In genomic region chr6:5255291-5255690, GRCm38 (mm10) we compare ENCODE assay signal across 8 mouse cellular contexts. TPM values are rescaled to one million over a fixed set of nuclear protein-coding genes. Genes with fewer than 3 reads are reported as not detected.
DNase-seq lines count a peak whose midpoint lies in the region; ATAC-seq and TF ChIP-seq lines count a peak whose summit lies in the region.

No protein-coding gene starts in this region.

- H3K4me3 ChIP-seq in megakaryocyte, embryonic 14.5 days (replicated peaks) = peak overlapping the region; percentile 90
- peak overlapping the region; percentile 5; the same call in 1 of the 2 replicates for H3K4me3 ChIP-seq in hindbrain, embryonic 16.5 days (ENCODE audit: low read length)
- peak overlapping the region; percentile 75 for H3K4me3 ChIP-seq in small intestine, adult 2 months (ENCODE audit: low read depth, low read length)

- H3K4me1 ChIP-seq in megakaryocyte, embryonic 14.5 days = peaks cover 32% of the 10 kb centered on the region
- H3K4me1 ChIP-seq in hindbrain, embryonic 16.5 days (ENCODE audit: control insufficient read depth, insufficient read depth, low read depth, low read length) = no peaks in the 10 kb centered on the region
- H3K4me1 ChIP-seq in small intestine, adult 2 months (ENCODE audit: control insufficient read depth, insufficient read depth, insufficient read length, low read length) = peaks cover 4% of the 10 kb centered on the region; the same call in 1 of the 2 replicates

- no peaks in the 10 kb centered on the region for H3K9me3 ChIP-seq in megakaryocyte, embryonic 14.5 days
- no peaks in the 10 kb centered on the region for H3K9me3 ChIP-seq in hindbrain, embryonic 16.5 days (ENCODE audit: control insufficient read depth, low read length)

- 55% methylated on average over 6 of the region's 6 CpGs for WGBS in hindbrain, embryonic 16.5 days
- WGBS in small intestine, adult 2 months = 17% methylated on average over 6 of the region's 6 CpGs

- no peak overlapping the region for H3K9ac ChIP-seq in hindbrain, embryonic 16.5 days (ENCODE audit: low read depth, low read length)

- no peak for TF ChIP-seq POLR2A in small intestine, adult 2 months (IDR thresholded peaks at IDR 0.05; ENCODE audit: low read depth, low read length)

- no peak for ATAC-seq in megakaryocyte, adult 5-6 weeks (ENCODE audit: poor library complexity, severe bottlenecking)
- no peak for ATAC-seq in hindbrain, embryonic 16.5 days
- ATAC-seq in megakaryocyte progenitor cell, adult 5-6 weeks (replicated peaks; ENCODE audit: poor library complexity) = no peak

- TF ChIP-seq CTCF in small intestine, adult 2 months (IDR thresholded peaks at IDR 0.05; ENCODE audit: extremely low read depth, insufficient read length, insufficient replicate concordance, low read depth, low read length) = no peak

- H3K4me2 ChIP-seq in hindbrain, embryonic 16.5 days (ENCODE audit: low read length) = peak overlapping the region; percentile 26

- H3K27me3 ChIP-seq in megakaryocyte, embryonic 14.5 days (replicated peaks) = no peaks in the 10 kb centered on the region
- H3K27me3 ChIP-seq in hindbrain, embryonic 16.5 days (replicated peaks; ENCODE audit: control insufficient read depth, insufficient read depth, low read length) = no peaks in the 10 kb centered on the region
- no peaks in the 10 kb centered on the region for H3K27me3 ChIP-seq in small intestine, adult 2 months (ENCODE audit: control insufficient read depth, insufficient read depth, low read length)

- H3K36me3 ChIP-seq in megakaryocyte, embryonic 14.5 days (replicated peaks; ENCODE audit: low read length) = peaks cover 39% of the 10 kb centered on the region
- no peaks in the 10 kb centered on the region for H3K36me3 ChIP-seq in hindbrain, embryonic 16.5 days (ENCODE audit: control insufficient read depth, insufficient read depth, low read length)
- H3K36me3 ChIP-seq in small intestine, adult 2 months (ENCODE audit: control insufficient read depth, insufficient read depth, low read length) = no peaks in the 10 kb centered on the region

- H3K27ac ChIP-seq in hindbrain, embryonic 16.5 days (ENCODE audit: low read depth, low read length) = no peak overlapping the region
- H3K27ac ChIP-seq in small intestine, adult 2 months (ENCODE audit: insufficient read depth, low read depth, low read length) = no peak overlapping the region

- DNase-seq in adrenal gland, postnatal 14 days = peak; percentile 12
- no peak for DNase-seq in adrenal gland, adult 2 months
- no peak for DNase-seq in frontal cortex, postnatal 14 days (ENCODE audit: low spot score in 2 of 2)

RNA-seq across cellular contexts. Expression of gene Pon3, which starts 0.8 kb away (rescaled TPM):
- total RNA-seq in adrenal gland, postnatal 14 days (2021) = 115 and 118 TPM in 2 replicates
- 100 to 1,000 TPM in 1 of 2 experiments, 10 to 100 TPM in 1; 79.0 to 204 TPM for total RNA-seq in adrenal gland, adult 2 months (2021)
- polyA plus RNA-seq in adrenal gland, adult 2 months (2012; rRNA removed) = 18.1 and 26.5 TPM in 2 replicates
- polyA plus RNA-seq in megakaryocyte, embryonic 14.5 days (2012; ENCODE audit: insufficient read depth, low replicate concordance) = 1.5 and 2.2 TPM in 2 replicates
- total RNA-seq in megakaryocyte, adult 5-6 weeks (2015) = 6.4 and 12.0 TPM in 2 replicates
- 3.9 and 8.7 TPM in 2 replicates for total RNA-seq in megakaryocyte, adult 5-6 weeks (2017)
- 5.6 and 6.2 TPM in 2 replicates for polyA plus RNA-seq in hindbrain, embryonic 16.5 days (2015; fragmentation: Nextera tagmentation; extraction: Ambion mirVana)
- 3.8 and 7.1 TPM in 2 replicates for polyA plus RNA-seq in small intestine, adult 2 months (2012; rRNA removed)
- 18.9 and 25.0 TPM in 2 replicates for total RNA-seq in megakaryocyte progenitor cell, adult 5-6 weeks (2015)
- total RNA-seq in megakaryocyte progenitor cell, adult 5-6 weeks (2017) = 16.6 and 18.8 TPM in 2 replicates

RNA-seq across cellular contexts. Expression of gene Pon2, which starts 43.0 kb away (rescaled TPM):
- 28.5 and 29.1 TPM in 2 replicates for total RNA-seq in adrenal gland, postnatal 14 days (2021)
- total RNA-seq in adrenal gland, adult 2 months (2021) = 10 to 100 TPM; 32.4 to 43.7 TPM
- 15.4 and 25.4 TPM in 2 replicates for polyA plus RNA-seq in adrenal gland, adult 2 months (2012; rRNA removed)
- 10.8 and 24.3 TPM in 2 replicates for polyA plus RNA-seq in megakaryocyte, embryonic 14.5 days (2012; ENCODE audit: insufficient read depth, low replicate concordance)
- 79.1 and 110 TPM in 2 replicates for total RNA-seq in megakaryocyte, adult 5-6 weeks (2015)
- total RNA-seq in megakaryocyte, adult 5-6 weeks (2017) = 45.4 and 55.7 TPM in 2 replicates
- 40.7 and 41.3 TPM in 2 replicates for polyA plus RNA-seq in hindbrain, embryonic 16.5 days (2015; fragmentation: Nextera tagmentation; extraction: Ambion mirVana)
- polyA plus RNA-seq in small intestine, adult 2 months (2012; rRNA removed) = 12.0 and 16.8 TPM in 2 replicates
- total RNA-seq in megakaryocyte progenitor cell, adult 5-6 weeks (2015) = 48.4 and 53.3 TPM in 2 replicates
- 23.4 and 29.6 TPM in 2 replicates for total RNA-seq in megakaryocyte progenitor cell, adult 5-6 weeks (2017)

Comparison
In these comparisons a context has a peak if more than half of its experiments do, and no peak if none do; other contexts are left out.
1. H3K4me3 ChIP-seq: peak in every context shown above with its lines; median percentile 90 in megakaryocyte, embryonic 14.5 days; 75 in small intestine, adult 2 months; 5 in hindbrain, embryonic 16.5 days.